Mouse (Mus musculus) ES-E14 (cell line): ENCODE data around the gene Gm26620. TPM values are rescaled to one million over a fixed set of nuclear protein-coding genes. Genes with fewer than 3 reads are reported as not detected.
A peak's percentile ranks its signal among the peaks of the same experiment; 100 is the strongest.

ENCODE experiments used
- DNase-seq: peaks from one replicate; pipeline ENCODE4 v3.0.0-alpha.2; 2013; ENCODE audit warnings: low read depth, low spot score
- H3K27ac ChIP-seq: 2 replicates; pipeline ENCODE4 v1.5.1; 2012; ENCODE audit warnings: low read depth, mild to moderate bottlenecking, low read length, moderate library complexity, mixed read lengths; ENCODE audit not compliant: poor library complexity, insufficient read depth, severe bottlenecking
- H3K36me3 ChIP-seq: 2 replicates; pipeline ENCODE4 v1.6.1; 2012; ENCODE audit warnings: mild to moderate bottlenecking, low read length, moderate library complexity, mixed read lengths; ENCODE audit not compliant: control insufficient read depth, poor library complexity, insufficient read depth, severe bottlenecking
- H3K4me1 ChIP-seq, 2 experiments: fragments of 150-350 bp in 1 of 2; sonication (generic) in 1 of 2; 2 replicates each; pipeline ENCODE4 v1.6.1; 2012; ENCODE audit warnings: low read length in 2 of 2, mild to moderate bottlenecking in 1 of 2, mixed read lengths in 1 of 2; ENCODE audit not compliant: control insufficient read depth in 2 of 2, insufficient read depth in 2 of 2, poor library complexity in 1 of 2
- H3K4me3 ChIP-seq, 2 experiments: fragments of 150-350 bp in 1 of 2; sonication (generic) in 1 of 2; 2 replicates each; pipeline ENCODE4 v1.5.1; 2012; ENCODE audit warnings: low read length in 2 of 2, low read depth in 1 of 2, mild to moderate bottlenecking in 1 of 2, mixed read lengths in 1 of 2; ENCODE audit not compliant: insufficient read depth in 1 of 2, poor library complexity in 1 of 2, severe bottlenecking in 1 of 2
- H3K9ac ChIP-seq: 2 replicates; pipeline ENCODE4 v1.6.1; 2012; ENCODE audit warnings: low read depth, mild to moderate bottlenecking, low read length, mixed read lengths; ENCODE audit not compliant: poor library complexity, insufficient read depth, severe bottlenecking
- H3K9me3 ChIP-seq: fragments of 150-350 bp; sonication (generic); 2 replicates; pipeline ENCODE4 v1.6.1; 2012; ENCODE audit warnings: low read depth, mild to moderate bottlenecking, low read length; ENCODE audit not compliant: control insufficient read depth, insufficient read depth
- CHD2 ChIP-seq: IDR thresholded peaks from 2 replicates; pipeline ENCODE4 v1.6.1; 2014; ENCODE audit warnings: mild to moderate bottlenecking, low read depth, low read length, inconsistent platforms
- HCFC1 ChIP-seq: IDR thresholded peaks from 2 replicates; pipeline ENCODE4 v1.6.1; 2012; ENCODE audit warnings: low read length, inconsistent platforms, borderline replicate concordance; ENCODE audit not compliant: insufficient read depth
- MAFK ChIP-seq: IDR thresholded peaks from 2 replicates; pipeline ENCODE4 v1.6.1; 2014; ENCODE audit warnings: mild to moderate bottlenecking, low read depth, low read length, inconsistent platforms; ENCODE audit not compliant: insufficient read depth
- ZC3H11A ChIP-seq: IDR thresholded peaks from 2 replicates; pipeline ENCODE4 v1.6.1; 2012; ENCODE audit warnings: low read depth, mild to moderate bottlenecking, inconsistent platforms, low read length, borderline replicate concordance
- ZNF384 ChIP-seq: IDR thresholded peaks from 2 replicates; pipeline ENCODE4 v1.6.1; 2012; ENCODE audit warnings: low read depth, low read length, inconsistent platforms
- in situ Hi-C, 2 experiments: fragments of 600-800 bp; cut with MboI; formaldehyde crosslinking; loops; one replicate each; pipeline ENCODE4 v1.15.1; 2025; ENCODE audit warnings: low sequenced_read_pairs in 2 of 2, inconsistent platforms in 1 of 2; ENCODE audit not compliant: unreplicated experiment in 2 of 2
- total RNA-seq: library from RNA; depleted of rRNA; stranded (reverse); fragments of 300-350 nt; gene quantifications from 2 replicates; pipeline ENCODE4 v1.2.3, GENCODE M21; 2012

Gm26620 gene
- total RNA-seq, 1 experiment: 2.8 TPM

- Histone ChIP-seq H3K27ac (no peak overlapping the region), H3K4me1 (peaks cover 0 to 11% of the 10 kb centered on the region in 2 experiments; a peak in 2 of 4 replicates), H3K36me3 (no peaks in the 10 kb centered on the region), H3K4me3 (no peak overlapping the region), H3K9me3 (no peaks in the 10 kb centered on the region), H3K9ac (no peak overlapping the region)
- no peak for DNase-seq
- in situ Hi-C loops: loop anchor here (5.0 to 25.0 kb wide), 3 partner anchors 89 to 339 kb away; partner anchors contain the start of genes Apoa2 (in 1 of the 2), Fcer1g (in 1 of the 2) and Fcgr2b (in 1 of the 2)
- TF ChIP-seq ZNF384 (no peak), ZC3H11A (no peak), MAFK (no peak), CHD2 (no peak), HCFC1 (no peak)
Observed at GRCm38 (mm10) chr1:170898413-170899075, 13.7 kb downstream of the Gm26620 start.

GRCm38 (mm10) chr1:170900799-170901467, 16.1 kb downstream of the Gm26620 start:
- TF ChIP-seq ZC3H11A: no peak
- TF ChIP-seq CHD2: no peak
- no peak for TF ChIP-seq MAFK
- no peak for TF ChIP-seq HCFC1
- TF ChIP-seq ZNF384: no peak
- DNase-seq: no peak
- in situ Hi-C loops: no loop called here

GRCm38 (mm10) chr1:170901536-170902238, 16.8 kb downstream of the Gm26620 start:
- Histone ChIP-seq H3K4me3 (no peak overlapping the region), H3K4me1 (peaks cover 0 to 7% of the 10 kb centered on the region in 2 experiments; a peak in 1 of 4 replicates), H3K27ac (no peak overlapping the region), H3K9ac (peak overlapping the region; percentile 4; the same call in 1 of the 2 replicates), H3K9me3 (no peaks in the 10 kb centered on the region), H3K36me3 (no peaks in the 10 kb centered on the region)
- in situ Hi-C loops: no loop called here
- DNase-seq: peak; percentile 89
- TF ChIP-seq ZC3H11A (peak; percentile 64; the same call in 1 of the 2 replicates), ZNF384 (no peak)

More at GRCm38 (mm10) chr1:170900799-170901467, 16.1 kb downstream of the Gm26620 start:
- peaks cover 0 to 8% of the 10 kb centered on the region in 2 experiments; a peak in 2 of 4 replicates for H3K4me1 ChIP-seq
- H3K9me3 ChIP-seq: no peaks in the 10 kb centered on the region
- no peak overlapping the region for H3K9ac ChIP-seq
- H3K36me3 ChIP-seq: no peaks in the 10 kb centered on the region
- no peak overlapping the region for H3K27ac ChIP-seq
- no peak overlapping the region for H3K4me3 ChIP-seq

GRCm38 (mm10) chr1:170903485-170903884, 18.6 kb downstream of the Gm26620 start:
- Histone ChIP-seq H3K9ac (no peak overlapping the region), H3K4me3 (no peak overlapping the region), H3K9me3 (no peaks in the 10 kb centered on the region), H3K27ac (no peak overlapping the region), H3K4me1 (peaks cover 2 to 3% of the 10 kb centered on the region in 2 experiments; a peak in 1 of 4 replicates), H3K36me3 (no peaks in the 10 kb centered on the region)
- TF ChIP-seq CHD2 (no peak), HCFC1 (no peak), MAFK (no peak), ZC3H11A (no peak), ZNF384 (no peak)
- DNase-seq: no peak
- in situ Hi-C loops: no loop called here
